Mouse (Mus musculus): ENCODE measurements at regions not wholly inside any gene's neighbourhood (a gene's known extent, or its start where the extent isn't known, plus 50 kb on each side); places are given as distances from the start of the nearest gene placed in this dataset.

GRCm38 (mm10) chr6:127392012-127392798, 54.4 kb upstream of the Parp11 start:
- no peak for DNase-seq

- no peak for DNase-seq
Observed at GRCm38 (mm10) chr6:127392799-127393172, 53.9 kb upstream of the Parp11 start.

- no peak for DNase-seq
Observed at GRCm38 (mm10) chr6:127393907-127394600, 52.6 kb upstream of the Parp11 start.

Data from right cerebral cortex, postnatal 4 days (tissue).